Mouse (Mus musculus) kidney, postnatal 0 days (tissue): Measurements from ENCODE around the gene Mpg. TPM values are rescaled to one million over a fixed set of nuclear protein-coding genes. Genes with fewer than 3 reads are reported as not detected.

Source experiments
- ATAC-seq: fragments of 200-750 bp; cut with Nextera tagmentation; replicated peaks from 2 replicates; pipeline ENCODE4 v1.8.0; 2017; ENCODE audit warnings: low read depth, moderate number of reproducible peaks, moderate TSS enrichment, moderate library complexity; ENCODE audit not compliant: low FRiP score
- DNase-seq: peaks from one replicate; pipeline ENCODE4 v3.0.0-alpha.2; 2016; ENCODE audit warnings: low spot score
- H3K27ac ChIP-seq: fragments of 300-500 bp; sonication (generic); 2 replicates; pipeline ENCODE4 v1.5.1; 2014; ENCODE audit warnings: mild to moderate bottlenecking
- H3K27me3 ChIP-seq: fragments of 300-500 bp; sonication (generic); 2 replicates; pipeline ENCODE4 v1.6.1; 2014; ENCODE audit warnings: low read length, mixed read lengths; ENCODE audit not compliant: insufficient read depth
- H3K36me3 ChIP-seq: fragments of 300-500 bp; sonication (generic); 2 replicates; pipeline ENCODE4 v1.6.1; 2014; ENCODE audit warnings: low read length, mixed read lengths; ENCODE audit not compliant: insufficient read depth
- H3K4me1 ChIP-seq: fragments of 300-500 bp; sonication (generic); replicated peaks from 2 replicates; pipeline ENCODE4 v1.6.1; 2014; ENCODE audit warnings: antibody characterized with exemption, low read length, mixed read lengths; ENCODE audit not compliant: insufficient read depth
- H3K4me2 ChIP-seq: fragments of 300-500 bp; sonication (generic); 2 replicates; pipeline ENCODE4 v1.6.1; 2014; ENCODE audit warnings: mild to moderate bottlenecking, low read length, moderate library complexity, mixed read lengths
- H3K4me3 ChIP-seq: fragments of 300-500 bp; sonication (generic); replicated peaks from 2 replicates; pipeline ENCODE4 v1.5.1; 2014; ENCODE audit warnings: low read depth, low read length
- H3K9ac ChIP-seq: fragments of 300-500 bp; sonication (generic); 2 replicates; pipeline ENCODE4 v1.6.1; 2014; ENCODE audit warnings: low read depth, low read length
- H3K9me3 ChIP-seq: fragments of 300-500 bp; sonication (generic); replicated peaks from 2 replicates; pipeline ENCODE4 v1.6.1; 2016; ENCODE audit warnings: low read length, inconsistent platforms, mixed read lengths
- CTCF ChIP-seq: IDR thresholded peaks from 2 replicates; pipeline ENCODE4 v1.5.1; 2016; ENCODE audit warnings: antibody characterized with exemption, low read depth, mild to moderate bottlenecking, moderate library complexity
- WGBS: fragments of 180-500 bp; shearing (Covaris S2); extraction: QIAGEN DNeasy Blood & Tissue Kit; methylation state at CpG from one replicate; pipeline ENCODE4 v1.1.7; 2014; 5-methylcytosine and 5-hydroxymethylcytosine counted together
- polyA plus RNA-seq: library from polyadenylated mRNA; unstranded; fragments of >200 nt; fragmentation: Nextera tagmentation; extraction: Ambion mirVana; gene quantifications from 2 replicates; pipeline ENCODE4 v1.2.1, GENCODE M21; 2015

The Mpg gene
- polyA plus RNA-seq, 1 experiment from 2014 or later: 33.0 TPM

- Histone ChIP-seq H3K4me1 (peaks cover 37% of the 10 kb centered on the region), H3K36me3 (0 out of 2 replicates have a peak, but pooled peaks cover 4% of the 10 kb centered on the region), H3K27ac (peak within 1 kb of the TSS; percentile 95), H3K9me3 (no peaks in the 10 kb centered on the region), H3K9ac (peak within 1 kb of the TSS; percentile 92), H3K4me3 (peak within 1 kb of the TSS; percentile 87), H3K27me3 (no peaks in the 10 kb centered on the region), H3K4me2 (peak within 1 kb of the TSS; percentile 78)
- WGBS: under 1% methylated on average over 65 of the region's 72 CpGs
- ATAC-seq (peak; percentile 59), DNase-seq (peak; percentile 80)
- no peak for TF ChIP-seq CTCF
These were observed 4.3 kb upstream of the Mpg start, which contains the start of gene Rhbdf1 for GRCm38 (mm10) chr11:32221951-32222409. Rhbdf1 (minus strand) TSS chr11:32222300.

- Histone ChIP-seq H3K4me2 (peak overlapping the region; percentile 78), H3K4me1 (peaks cover 37% of the 10 kb centered on the region), H3K27ac (peak overlapping the region; percentile 95), H3K9ac (peak overlapping the region; percentile 92), H3K4me3 (peak overlapping the region; percentile 87), H3K9me3 (no peaks in the 10 kb centered on the region), H3K27me3 (no peaks in the 10 kb centered on the region), H3K36me3 (0 out of 2 replicates have a peak, but pooled peaks cover 4% of the 10 kb centered on the region)
- 7% methylated on average over 21 of the region's 21 CpGs for WGBS
- no peak for TF ChIP-seq CTCF
- DNase-seq (peak; percentile 66), ATAC-seq (no peak; the same call in 1 of the 2 replicates)
These were observed 3.6 kb upstream of the Mpg start for GRCm38 (mm10) chr11:32222570-32223194.

DNA sequence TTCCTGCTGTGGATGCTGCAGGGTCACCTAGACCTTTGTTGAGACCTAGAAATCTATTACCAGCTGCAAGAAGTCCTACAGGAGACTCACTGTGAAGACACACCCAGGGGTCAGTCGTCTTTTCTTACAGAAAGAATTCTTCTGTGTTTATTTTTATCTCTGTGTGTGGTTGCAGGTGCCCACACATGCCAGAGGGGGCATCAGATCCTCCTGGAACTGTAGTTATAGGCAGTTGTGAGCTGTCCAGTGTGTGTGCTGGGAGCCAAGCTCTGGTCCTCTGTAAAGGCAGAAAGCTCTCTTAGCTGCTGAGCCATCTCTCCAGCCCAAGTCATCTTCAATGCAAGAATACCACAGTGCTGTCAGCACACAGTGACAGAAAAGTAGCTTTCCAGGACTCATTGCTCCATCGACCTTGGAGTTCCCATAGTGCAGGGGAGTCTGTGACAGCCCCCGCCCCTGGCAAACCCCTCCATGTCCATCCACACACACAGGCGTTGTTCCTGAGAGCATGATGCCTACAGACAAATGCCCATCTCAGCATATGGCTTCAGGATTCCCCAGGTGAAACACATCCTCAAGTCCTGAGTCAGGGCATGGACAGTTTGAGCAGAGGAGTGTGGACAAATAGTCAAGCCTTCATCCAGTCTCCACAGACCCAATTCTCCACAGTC lies 2.9 kb upstream of the Mpg start:
- ATAC-seq (no peak), DNase-seq (no peak)
- H3K27me3 ChIP-seq: no peaks in the 10 kb centered on the region
- TF ChIP-seq CTCF: no peak; the same call in 1 of the 2 replicates
- 72% methylated on average over 4 of the region's 4 CpGs for WGBS
- no peak overlapping the region for H3K4me3 ChIP-seq
- peaks cover 37% of the 10 kb centered on the region for H3K4me1 ChIP-seq
- H3K4me2 ChIP-seq: peak overlapping the region; percentile 78; the same call in 1 of the 2 replicates
- H3K9ac ChIP-seq: no peak overlapping the region
- H3K9me3 ChIP-seq: no peaks in the 10 kb centered on the region
- H3K36me3 ChIP-seq: 0 out of 2 replicates have a peak, but pooled peaks cover 1% of the 10 kb centered on the region
- peak overlapping the region; percentile 95; the same call in 1 of the 2 replicates for H3K27ac ChIP-seq

- no peaks in the 10 kb centered on the region for H3K27me3 ChIP-seq
- no peak overlapping the region for H3K4me3 ChIP-seq
- no peak overlapping the region for H3K4me2 ChIP-seq
- H3K9ac ChIP-seq: no peak overlapping the region
- peaks cover 37% of the 10 kb centered on the region for H3K4me1 ChIP-seq
- ATAC-seq: no peak
- 18% methylated on average over 4 of the region's 4 CpGs for WGBS
- no peak for TF ChIP-seq CTCF
- no peaks in the 10 kb centered on the region for H3K9me3 ChIP-seq
- peak overlapping the region; percentile 89 for H3K27ac ChIP-seq
- peak; percentile 86 for DNase-seq
- no peaks in the 10 kb centered on the region for H3K36me3 ChIP-seq
These were observed 1.7 kb upstream of the Mpg start for GRCm38 (mm10) chr11:32224468-32225139.

DNA sequence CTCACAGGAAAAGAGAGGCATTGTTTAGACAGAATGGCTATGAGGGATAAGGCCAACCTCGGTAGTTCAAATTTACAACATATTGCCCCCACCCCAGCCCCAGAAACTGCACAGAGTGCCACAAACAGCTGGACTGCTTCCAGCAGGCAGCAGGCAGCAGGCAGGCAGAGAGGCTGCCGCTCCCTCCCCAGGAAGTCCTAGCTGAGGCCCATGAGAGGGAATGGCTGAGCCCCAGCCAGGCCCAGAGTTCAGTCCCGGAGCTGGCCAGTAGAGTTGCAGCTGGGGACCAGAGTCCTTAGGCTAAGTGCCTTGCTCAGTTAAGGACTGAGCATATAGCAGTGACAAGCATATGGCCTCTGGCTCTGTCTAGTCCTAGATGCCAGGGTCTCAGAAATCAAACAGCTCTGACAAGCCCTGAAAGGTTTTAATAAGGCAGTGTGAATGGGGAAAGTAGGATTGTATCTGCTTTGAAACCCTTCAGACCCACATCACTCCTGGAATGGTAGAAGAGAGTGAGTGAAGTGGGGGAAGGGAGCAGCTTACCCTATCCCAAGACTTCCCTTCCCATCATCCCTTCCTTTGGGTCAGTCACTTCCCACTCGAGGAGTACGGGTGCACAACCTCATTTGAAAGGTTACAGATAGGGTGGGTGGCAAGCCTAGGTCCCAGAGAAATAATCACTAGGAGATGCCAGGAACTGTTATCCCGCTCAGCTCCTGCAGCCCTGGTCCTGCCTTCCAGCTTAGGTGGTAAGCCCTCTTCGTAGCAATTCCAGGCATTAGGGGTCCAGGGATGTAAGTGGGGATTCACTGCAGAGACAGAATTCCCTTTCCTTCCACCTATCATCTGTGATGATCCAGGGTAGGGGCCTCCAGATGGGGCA lies 842 bp upstream of the Mpg start:
- no peak for ATAC-seq
- no peaks in the 10 kb centered on the region for H3K27me3 ChIP-seq

More for the DNA sequence above, 842 bp upstream of the Mpg start:
- WGBS: 48% methylated on average over 7 of the region's 7 CpGs
- H3K4me1 ChIP-seq: peaks cover 32% of the 10 kb centered on the region
- peak overlapping the region; percentile 89 for H3K27ac ChIP-seq
- 0 out of 2 replicates have a peak, but pooled peaks cover 2% of the 10 kb centered on the region for H3K36me3 ChIP-seq
- no peaks in the 10 kb centered on the region for H3K9me3 ChIP-seq
- TF ChIP-seq CTCF: no peak
- H3K4me3 ChIP-seq: no peak overlapping the region
- H3K9ac ChIP-seq: no peak overlapping the region
- no peak overlapping the region for H3K4me2 ChIP-seq
- DNase-seq: peak; percentile 42
